Mouse (Mus musculus): Measurements from ENCODE around the gene Cpm. TPM values are rescaled to one million over a fixed set of nuclear protein-coding genes. Genes with fewer than 3 reads are reported as not detected.

The Cpm gene
- total and polyA plus RNA-seq, 3 experiments: 0.27 TPM; not detected in 2

GRCm38 (mm10) chr10:117691389-117691968 lies 62.2 kb downstream of the Cpm start:
- H3K27me3 ChIP-seq (ENCODE audit: insufficient read depth, low read length): no peaks in the 10 kb centered on the region
- H3K4me1 ChIP-seq (ENCODE audit: insufficient read depth, low read depth, low read length): no peaks in the 10 kb centered on the region; the same call in 1 of the 2 replicates
- no peak for TF ChIP-seq TAL1 (conservative IDR thresholded peaks at IDR 0.05; ENCODE audit: low read depth, low read length)
- no peak for TF ChIP-seq POLR2AphosphoS5 (IDR thresholded peaks at IDR 0.05; ENCODE audit: insufficient replicate concordance, low read depth, low read length)
- no peak for TF ChIP-seq GATA2 (IDR thresholded peaks at IDR 0.05; ENCODE audit: borderline replicate concordance, low read depth, low read length)
- TF ChIP-seq GATA1 (IDR thresholded peaks at IDR 0.05; ENCODE audit: borderline replicate concordance, low read length): no peak
- no peak for ATAC-seq (ENCODE audit: extremely low read depth, insufficient number of reproducible peaks, low FRiP score, poor library complexity, severe bottlenecking)
- no peaks in the 10 kb centered on the region for H3K9me3 ChIP-seq (replicated peaks)
- H3K4me3 ChIP-seq (ENCODE audit: low read depth, low read length): no peak overlapping the region
- no peak for DNase-seq (ENCODE audit: low spot score)
- H3K36me3 ChIP-seq (replicated peaks): peaks cover 82% of the 10 kb centered on the region

GRCm38 (mm10) chr10:117692173-117692572 lies 62.9 kb downstream of the Cpm start:
- Histone ChIP-seq H3K27me3 (ENCODE audit: insufficient read depth, low read length) (no peaks in the 10 kb centered on the region), H3K4me3 (ENCODE audit: low read depth, low read length) (no peak overlapping the region), H3K36me3 (replicated peaks) (peaks cover 89% of the 10 kb centered on the region), H3K4me1 (ENCODE audit: insufficient read depth, low read depth, low read length) (no peaks in the 10 kb centered on the region; the same call in 1 of the 2 replicates), H3K9me3 (replicated peaks) (no peaks in the 10 kb centered on the region)
- ATAC-seq (ENCODE audit: extremely low read depth, insufficient number of reproducible peaks, low FRiP score, poor library complexity, severe bottlenecking): no peak
- no peak for TF ChIP-seq GATA1 (IDR thresholded peaks at IDR 0.05; ENCODE audit: borderline replicate concordance, low read length)
- TF ChIP-seq CTCF (IDR thresholded peaks at IDR 0.05; ENCODE audit: low read depth, low read length): no peak
- no peak for TF ChIP-seq GATA2 (IDR thresholded peaks at IDR 0.05; ENCODE audit: borderline replicate concordance, low read depth, low read length)
- TF ChIP-seq TAL1 (conservative IDR thresholded peaks at IDR 0.05; ENCODE audit: low read depth, low read length): no peak
- no peak for TF ChIP-seq POLR2AphosphoS5 (IDR thresholded peaks at IDR 0.05; ENCODE audit: insufficient replicate concordance, low read depth, low read length)
- DNase-seq (ENCODE audit: low spot score): no peak

GRCm38 (mm10) chr10:117692953-117693352 lies 63.7 kb downstream of the Cpm start:
- Histone ChIP-seq H3K9me3 (replicated peaks) (no peaks in the 10 kb centered on the region), H3K27me3 (ENCODE audit: insufficient read depth, low read length) (no peaks in the 10 kb centered on the region), H3K4me1 (ENCODE audit: insufficient read depth, low read depth, low read length) (no peaks in the 10 kb centered on the region; the same call in none of the 2 replicates), H3K4me3 (ENCODE audit: low read depth, low read length) (no peak overlapping the region), H3K36me3 (replicated peaks) (peaks cover 92% of the 10 kb centered on the region)
- no peak for ATAC-seq (ENCODE audit: extremely low read depth, insufficient number of reproducible peaks, low FRiP score, poor library complexity, severe bottlenecking)
- TF ChIP-seq POLR2AphosphoS5 (IDR thresholded peaks at IDR 0.05; ENCODE audit: insufficient replicate concordance, low read depth, low read length) (no peak), GATA2 (IDR thresholded peaks at IDR 0.05; ENCODE audit: borderline replicate concordance, low read depth, low read length) (no peak), CTCF (IDR thresholded peaks at IDR 0.05; ENCODE audit: low read depth, low read length) (no peak), GATA1 (IDR thresholded peaks at IDR 0.05; ENCODE audit: borderline replicate concordance, low read length) (no peak), TAL1 (conservative IDR thresholded peaks at IDR 0.05; ENCODE audit: low read depth, low read length) (no peak)
- no peak for DNase-seq (ENCODE audit: low spot score)

- Histone ChIP-seq H3K4me1 (ENCODE audit: insufficient read depth, low read depth, low read length) (no peaks in the 10 kb centered on the region; the same call in none of the 2 replicates), H3K36me3 (replicated peaks) (peaks cover 92% of the 10 kb centered on the region), H3K27me3 (ENCODE audit: insufficient read depth, low read length) (no peaks in the 10 kb centered on the region), H3K9me3 (replicated peaks) (no peaks in the 10 kb centered on the region), H3K4me3 (ENCODE audit: low read depth, low read length) (no peak overlapping the region)
- no peak for DNase-seq (ENCODE audit: low spot score)
- no peak for TF ChIP-seq GATA1 (IDR thresholded peaks at IDR 0.05; ENCODE audit: borderline replicate concordance, low read length)
- TF ChIP-seq GATA2 (IDR thresholded peaks at IDR 0.05; ENCODE audit: borderline replicate concordance, low read depth, low read length): no peak
- TF ChIP-seq TAL1 (conservative IDR thresholded peaks at IDR 0.05; ENCODE audit: low read depth, low read length): no peak
- no peak for TF ChIP-seq CTCF (IDR thresholded peaks at IDR 0.05; ENCODE audit: low read depth, low read length)
- no peak for TF ChIP-seq POLR2AphosphoS5 (IDR thresholded peaks at IDR 0.05; ENCODE audit: insufficient replicate concordance, low read depth, low read length)
- ATAC-seq (ENCODE audit: extremely low read depth, insufficient number of reproducible peaks, low FRiP score, poor library complexity, severe bottlenecking): no peak
These were observed 65.1 kb downstream of the Cpm start for GRCm38 (mm10) chr10:117694255-117694953.

GRCm38 (mm10) chr10:117695027-117695426 lies 65.7 kb downstream of the Cpm start:
- no peaks in the 10 kb centered on the region for H3K27me3 ChIP-seq (ENCODE audit: insufficient read depth, low read length)
- H3K9me3 ChIP-seq (replicated peaks): no peaks in the 10 kb centered on the region
- DNase-seq (ENCODE audit: low spot score) (no peak), ATAC-seq (ENCODE audit: extremely low read depth, insufficient number of reproducible peaks, low FRiP score, poor library complexity, severe bottlenecking) (no peak)
- no peaks in the 10 kb centered on the region; the same call in none of the 2 replicates for H3K4me1 ChIP-seq (ENCODE audit: insufficient read depth, low read depth, low read length)
- H3K36me3 ChIP-seq (replicated peaks): peaks cover 93% of the 10 kb centered on the region
- TF ChIP-seq CTCF (IDR thresholded peaks at IDR 0.05; ENCODE audit: low read depth, low read length) (no peak), GATA1 (IDR thresholded peaks at IDR 0.05; ENCODE audit: borderline replicate concordance, low read length) (no peak), TAL1 (conservative IDR thresholded peaks at IDR 0.05; ENCODE audit: low read depth, low read length) (no peak), POLR2AphosphoS5 (IDR thresholded peaks at IDR 0.05; ENCODE audit: insufficient replicate concordance, low read depth, low read length) (no peak), GATA2 (IDR thresholded peaks at IDR 0.05; ENCODE audit: borderline replicate concordance, low read depth, low read length) (no peak)
- no peak overlapping the region for H3K4me3 ChIP-seq (ENCODE audit: low read depth, low read length)

- ATAC-seq (ENCODE audit: extremely low read depth, insufficient number of reproducible peaks, low FRiP score, poor library complexity, severe bottlenecking): no peak
- Histone ChIP-seq H3K36me3 (replicated peaks) (peaks cover 93% of the 10 kb centered on the region), H3K9me3 (replicated peaks) (no peaks in the 10 kb centered on the region), H3K4me1 (ENCODE audit: insufficient read depth, low read depth, low read length) (no peaks in the 10 kb centered on the region; the same call in none of the 2 replicates), H3K4me3 (ENCODE audit: low read depth, low read length) (no peak overlapping the region), H3K27me3 (ENCODE audit: insufficient read depth, low read length) (no peaks in the 10 kb centered on the region)
- TF ChIP-seq POLR2AphosphoS5 (IDR thresholded peaks at IDR 0.05; ENCODE audit: insufficient replicate concordance, low read depth, low read length): no peak
- TF ChIP-seq GATA2 (IDR thresholded peaks at IDR 0.05; ENCODE audit: borderline replicate concordance, low read depth, low read length): no peak
- TF ChIP-seq CTCF (IDR thresholded peaks at IDR 0.05; ENCODE audit: low read depth, low read length): no peak
- TF ChIP-seq GATA1 (IDR thresholded peaks at IDR 0.05; ENCODE audit: borderline replicate concordance, low read length): no peak
- no peak for TF ChIP-seq TAL1 (conservative IDR thresholded peaks at IDR 0.05; ENCODE audit: low read depth, low read length)
- DNase-seq (ENCODE audit: low spot score): no peak
These were observed 66.3 kb downstream of the Cpm start for GRCm38 (mm10) chr10:117695605-117696004.
